Mouse (Mus musculus): ENCODE data around the gene Il13ra1. TPM values are rescaled to one million over a fixed set of nuclear protein-coding genes. Genes with fewer than 3 reads are reported as not detected.

The Il13ra1 gene
- polyA plus RNA-seq (2012; rRNA removed): 9.2 and 9.5 TPM in 2 replicates

DNA sequence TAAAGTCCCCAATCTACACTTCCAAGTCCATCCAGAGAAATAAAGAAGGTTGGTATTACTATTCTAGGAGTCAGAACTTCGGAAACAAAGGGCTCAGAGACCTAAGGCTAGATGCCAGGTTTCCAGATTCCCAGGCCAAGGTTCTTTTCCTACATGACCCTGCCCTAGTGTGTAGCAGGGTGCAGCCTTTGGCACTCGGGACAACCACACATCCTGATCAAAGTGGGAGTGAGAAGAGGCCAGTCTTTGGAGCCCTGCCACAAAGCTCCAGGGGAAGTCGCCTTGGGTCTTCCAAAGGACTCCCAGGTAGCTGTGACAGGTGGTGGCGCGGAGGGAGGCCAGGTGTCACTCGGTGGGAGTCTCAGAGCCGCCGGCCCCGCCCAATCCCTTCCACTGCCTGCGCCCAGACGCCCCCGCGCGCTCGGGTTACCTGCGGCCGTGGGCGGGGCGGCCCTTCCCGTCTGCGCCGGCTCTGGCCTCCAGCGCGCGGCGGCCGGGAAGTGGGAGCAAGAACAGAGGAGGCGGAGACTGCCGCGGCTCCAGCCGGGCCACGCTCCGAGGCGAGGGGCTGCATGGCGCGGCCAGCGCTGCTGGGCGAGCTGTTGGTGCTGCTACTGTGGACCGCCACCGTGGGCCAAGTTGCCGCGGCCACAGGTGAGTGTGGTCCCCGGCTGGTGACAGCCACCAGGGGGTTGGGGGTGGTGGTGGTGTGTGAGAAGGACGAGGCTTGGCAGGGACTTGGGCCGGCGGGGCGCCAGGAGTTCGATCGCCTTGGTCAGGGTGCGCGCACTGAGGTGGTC, at the start of gene Il13ra1:
Il13ra1 (plus strand) TSS at position 489 of the 800 bp plus-strand sequence.
- DNase-seq (ENCODE audit: low spot score): peak; percentile 36

DNA sequence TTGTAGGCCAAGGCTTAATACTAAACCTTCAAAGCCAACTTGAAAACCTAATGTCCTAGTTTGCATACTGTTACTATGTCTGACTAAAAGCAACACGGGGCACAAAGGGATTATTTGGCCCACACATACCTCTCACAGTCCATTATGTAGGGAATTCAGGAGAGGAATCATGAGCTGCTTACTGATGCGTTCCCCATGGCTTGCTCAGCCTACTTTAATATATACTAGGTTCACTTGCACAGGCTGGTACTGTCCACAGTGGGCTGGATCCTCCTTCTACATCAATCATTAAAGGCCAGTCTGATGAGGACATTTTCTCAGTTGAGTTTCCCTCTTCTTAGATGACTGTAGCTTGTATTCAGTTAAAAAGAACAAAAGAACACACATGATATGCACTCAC, 37.9 kb upstream of the Il13ra1 start:
- no peak for DNase-seq (ENCODE audit: low spot score)

DNA sequence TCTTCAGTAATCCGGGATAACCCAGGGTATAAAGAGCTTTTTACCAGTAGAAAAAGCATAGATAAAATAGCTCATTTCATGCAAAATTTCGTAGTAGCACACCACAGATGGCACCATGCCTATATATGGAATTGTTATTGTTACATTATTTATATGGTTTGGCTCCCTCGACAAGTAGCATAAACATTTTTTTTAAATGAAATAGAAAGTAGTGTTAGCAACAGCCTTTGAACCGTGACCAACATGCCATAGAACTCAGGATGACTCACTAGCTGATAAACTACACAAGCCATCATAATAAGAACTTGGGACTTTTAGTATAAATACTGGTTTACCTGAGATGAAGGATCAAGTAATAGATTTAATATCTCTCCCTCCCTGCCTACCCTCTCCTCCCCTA, 34.7 kb upstream of the Il13ra1 start:
- no peak for DNase-seq (ENCODE audit: low spot score)

DNA sequence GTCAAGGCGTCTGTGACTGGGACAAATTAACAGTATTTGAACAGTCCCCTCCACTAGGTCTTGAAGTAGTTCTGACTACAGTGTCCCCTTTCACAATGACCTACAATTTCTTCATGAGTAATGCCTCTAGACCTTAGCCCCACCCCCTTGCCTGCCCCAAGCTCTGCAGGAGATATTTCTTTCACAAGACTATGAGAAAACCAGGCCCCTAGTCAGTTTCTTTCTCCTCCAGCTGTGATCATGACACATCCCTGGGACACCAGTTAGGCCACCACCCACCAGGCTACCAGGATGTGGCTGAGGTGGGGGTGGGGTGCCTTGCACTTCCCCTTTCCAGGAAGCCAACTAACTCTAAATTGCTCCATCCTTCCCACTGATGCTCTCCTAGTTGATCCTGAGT, 29.0 kb upstream of the Il13ra1 start:
- DNase-seq (ENCODE audit: low spot score): no peak

DNA sequence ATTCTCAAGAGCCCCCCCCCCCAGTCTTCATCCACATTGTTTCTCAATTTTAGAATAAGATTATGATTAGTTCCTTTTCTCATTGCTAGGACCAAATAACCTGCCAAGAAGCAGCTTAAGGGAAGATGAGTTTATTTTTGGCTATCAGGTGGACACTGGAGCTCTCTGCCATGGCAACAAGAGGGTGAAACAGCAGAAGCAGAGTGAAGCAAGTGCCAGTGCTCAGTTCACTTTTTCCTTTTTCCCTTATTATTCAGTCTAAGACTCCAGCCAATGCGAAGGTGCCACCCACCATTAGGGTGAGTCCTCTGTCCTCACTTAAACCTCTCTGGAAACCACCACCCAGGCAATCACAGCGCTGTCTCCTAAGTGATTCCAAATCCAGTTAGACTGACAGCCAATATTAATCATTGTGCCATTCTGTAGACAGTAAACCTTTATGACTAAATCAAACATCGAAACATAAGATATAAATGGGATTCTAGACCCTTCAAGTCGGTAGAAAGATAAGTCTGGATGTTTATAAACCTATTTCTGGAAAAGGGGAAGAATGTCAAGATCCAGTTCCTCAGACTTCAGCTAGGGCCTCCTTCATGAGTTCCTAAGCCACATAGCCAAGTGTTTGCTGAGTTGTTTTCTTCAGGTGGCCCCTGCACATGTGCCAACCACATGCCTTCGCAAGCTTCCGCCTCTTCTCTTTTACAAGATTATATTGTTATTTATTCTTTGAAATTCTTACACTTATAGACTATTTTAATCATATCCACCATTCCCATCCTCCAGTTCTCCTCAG, 23.2 kb upstream of the Il13ra1 start:
- no peak for DNase-seq (ENCODE audit: low spot score)

DNA sequence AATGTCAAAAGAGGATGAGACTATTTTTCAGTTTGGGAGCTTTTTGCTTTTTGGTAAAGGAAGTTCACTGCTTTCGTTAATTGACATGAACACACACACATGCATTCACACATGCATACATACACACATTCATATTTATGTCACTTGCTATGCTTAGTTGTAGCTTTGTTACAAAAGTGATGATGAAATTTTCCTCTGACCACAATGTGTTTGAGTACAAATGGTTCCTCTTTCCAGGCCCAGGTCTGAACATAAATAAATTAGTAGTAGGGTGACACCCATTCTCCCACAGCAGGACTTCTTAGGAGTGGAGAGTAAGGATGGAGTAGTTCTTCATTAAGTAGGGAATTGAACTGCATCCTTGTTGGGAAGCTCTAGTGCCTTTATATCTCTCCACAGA, 11.0 kb upstream of the Il13ra1 start:
- DNase-seq (ENCODE audit: low spot score): no peak

DNA sequence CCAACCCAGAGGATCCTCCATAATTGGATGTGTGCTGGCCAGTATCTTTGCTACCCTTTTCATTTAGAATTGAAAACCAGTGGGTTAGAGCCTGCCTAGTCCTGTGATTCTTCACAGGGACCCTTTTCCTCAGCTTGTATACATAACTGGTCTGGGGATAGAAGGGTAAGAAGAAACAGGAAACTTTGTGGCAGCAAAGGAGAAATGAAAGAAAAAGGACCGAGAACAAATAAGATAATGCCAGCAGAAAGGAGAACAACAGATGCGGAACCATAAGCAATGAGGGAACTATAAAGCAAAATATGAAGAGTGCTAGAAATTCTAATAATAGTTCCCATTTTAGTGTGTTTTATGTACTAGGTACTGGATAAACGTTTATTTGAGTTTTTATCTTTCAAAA, 10.6 kb upstream of the Il13ra1 start:
- DNase-seq (ENCODE audit: low spot score): no peak

DNA sequence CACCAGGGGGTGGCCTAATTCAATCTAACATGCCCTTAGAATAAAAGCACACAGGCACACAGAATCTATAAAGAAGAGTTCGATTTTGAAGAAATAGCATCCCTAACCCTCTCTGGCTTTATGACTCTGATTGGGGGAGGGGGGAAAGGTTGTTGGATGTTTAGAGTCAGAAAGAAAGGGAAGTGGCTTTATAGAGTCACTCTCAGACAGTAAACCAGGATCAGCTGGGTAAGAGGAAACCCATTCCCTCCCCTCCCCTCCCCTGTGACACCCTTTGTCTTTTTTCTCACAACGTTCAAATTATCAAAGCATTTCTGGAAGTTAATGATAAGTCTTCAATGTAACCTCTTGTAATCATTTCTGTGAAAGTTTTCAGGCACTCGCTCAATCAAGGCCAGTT, 3.3 kb upstream of the Il13ra1 start:
- no peak for DNase-seq (ENCODE audit: low spot score)

DNA sequence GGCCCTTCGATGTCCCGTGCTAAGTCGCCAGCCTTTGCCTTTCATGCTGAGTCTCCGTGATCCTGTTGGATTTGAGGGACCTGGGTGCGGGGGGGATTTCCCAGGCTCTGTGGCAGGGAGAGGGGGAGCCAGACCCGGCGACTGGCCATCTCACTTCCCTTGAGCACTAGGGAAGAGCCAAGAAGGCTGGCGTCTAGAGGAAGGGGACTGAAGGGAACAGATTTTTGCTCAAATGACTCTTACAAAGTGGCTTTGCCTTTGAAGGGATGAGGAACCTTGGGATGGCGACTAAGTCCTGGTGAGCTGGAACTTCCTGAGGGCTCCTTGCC, 476 bp downstream of the Il13ra1 start:
- no peak for DNase-seq (ENCODE audit: low spot score)

DNA sequence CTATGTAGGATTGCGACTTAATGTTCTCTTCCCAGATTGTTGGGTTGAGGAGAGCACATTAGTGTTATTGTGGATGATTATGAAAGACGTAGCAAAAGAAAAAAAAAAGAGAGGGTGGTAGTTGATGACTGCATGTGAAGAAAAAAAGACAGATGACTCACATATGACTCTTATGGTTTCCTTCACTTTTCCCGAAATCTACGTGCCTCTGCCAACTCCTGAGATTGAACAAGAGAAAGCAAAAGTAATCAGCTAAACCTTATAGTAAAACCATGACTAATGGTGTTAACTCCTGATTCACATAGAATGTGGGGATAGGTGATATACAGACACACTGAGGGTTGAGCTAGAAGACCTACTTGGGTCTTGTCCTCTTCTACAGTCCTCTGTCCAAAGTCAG, 3.3 kb downstream of the Il13ra1 start:
- no peak for DNase-seq (ENCODE audit: low spot score)

DNA sequence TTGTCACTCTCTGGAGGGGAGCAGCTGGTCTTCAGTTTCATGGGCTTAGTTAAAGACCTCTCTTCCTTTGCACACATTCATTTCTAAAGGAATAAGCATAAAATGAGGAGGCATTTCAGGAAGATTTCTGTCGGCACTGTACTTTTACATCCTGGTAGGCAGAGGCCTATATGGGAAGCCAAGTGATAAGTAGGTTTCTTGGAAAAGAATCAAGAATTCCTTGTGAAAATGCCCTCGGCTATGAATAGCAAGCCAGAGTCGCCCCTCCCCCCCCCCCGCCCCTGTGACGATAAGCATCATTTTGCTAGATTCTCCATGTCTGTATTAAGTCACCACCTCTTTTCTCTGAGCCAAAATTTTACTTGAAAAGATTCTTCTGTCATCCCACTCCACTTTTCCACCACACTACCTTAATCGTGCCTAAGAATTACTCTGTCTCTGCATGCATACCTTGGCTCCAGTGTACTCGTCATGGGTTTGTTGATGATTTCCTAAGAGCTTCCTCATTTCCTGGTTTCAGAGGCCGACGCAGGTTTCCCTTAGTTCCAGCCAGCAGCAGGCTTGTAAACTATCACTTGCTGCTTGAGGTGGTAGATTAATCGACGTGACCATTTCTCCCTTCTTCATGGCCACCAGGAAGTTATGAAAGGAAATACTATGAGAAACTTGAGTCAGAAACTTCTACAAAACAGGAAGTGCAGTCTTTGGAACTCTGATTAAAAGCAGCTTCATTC, 17.3 kb downstream of the Il13ra1 start:
- no peak for DNase-seq (ENCODE audit: low spot score)

DNA sequence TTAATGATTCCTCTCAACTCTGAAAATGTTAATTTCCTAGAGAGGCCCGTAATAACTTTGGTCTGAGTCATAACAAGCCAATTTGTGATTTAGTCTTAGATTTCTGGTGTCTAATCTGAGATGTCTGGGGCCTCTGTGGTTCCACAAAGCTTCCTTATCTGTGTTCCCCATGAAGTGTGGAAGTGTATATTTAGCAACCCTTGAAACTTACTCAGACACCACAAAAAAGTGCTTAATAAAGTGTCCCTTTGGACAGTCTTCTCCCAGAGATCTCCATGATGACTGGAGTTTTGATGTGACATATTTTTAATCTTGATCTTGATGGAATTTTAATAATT, 17.8 kb downstream of the Il13ra1 start:
- DNase-seq (ENCODE audit: low spot score): no peak

DNA sequence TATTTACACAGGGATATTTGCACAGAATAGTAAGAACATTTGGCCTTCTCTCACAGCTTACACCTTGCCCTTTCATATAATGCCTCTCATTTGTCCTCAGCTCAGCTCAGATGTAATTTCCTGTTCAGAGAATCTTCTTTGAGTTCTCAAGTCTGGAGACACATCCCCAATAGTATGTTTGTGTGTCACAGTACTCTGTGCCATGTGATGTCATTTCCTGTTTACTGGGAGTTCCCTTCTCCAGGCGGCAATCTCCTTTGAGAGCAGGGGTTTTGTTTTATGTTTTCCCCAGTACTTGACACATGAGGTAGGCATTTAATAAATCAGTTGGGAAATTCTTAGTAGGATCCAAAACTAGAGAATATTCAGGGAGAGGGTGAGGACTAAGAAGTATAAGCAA, 24.4 kb downstream of the Il13ra1 start:
- DNase-seq (ENCODE audit: low spot score): no peak

DNA sequence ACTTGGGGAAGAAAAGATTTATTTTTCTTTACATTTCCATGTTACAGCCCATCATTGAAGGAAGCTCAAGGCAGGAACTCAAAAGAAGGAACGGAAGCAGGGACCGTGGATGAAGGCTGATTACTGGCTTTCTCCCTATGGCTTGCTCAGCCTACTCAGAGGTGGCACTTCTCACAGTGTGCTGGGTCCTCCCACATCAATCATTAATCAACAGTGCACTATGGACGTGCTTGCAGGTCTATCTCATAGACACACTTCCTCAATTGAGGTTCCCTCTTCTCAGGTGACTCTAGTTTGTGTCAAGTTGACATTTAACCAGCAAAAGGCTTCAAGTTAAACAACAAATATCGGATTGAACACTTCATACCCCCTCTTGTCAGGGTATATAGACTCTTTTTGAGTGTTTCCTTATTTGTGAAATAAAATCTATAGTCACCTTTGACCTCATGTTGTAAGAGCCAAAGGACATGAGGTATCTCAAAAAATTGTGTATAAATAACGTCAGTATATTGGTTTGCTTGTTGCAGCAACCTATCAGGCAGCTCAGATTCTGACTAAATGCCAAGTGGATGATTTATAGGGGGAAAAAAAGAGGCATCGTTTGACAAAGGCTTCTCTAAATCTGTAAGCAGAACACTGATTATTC, 30.2 kb downstream of the Il13ra1 start:
- DNase-seq (ENCODE audit: low spot score): no peak

DNA sequence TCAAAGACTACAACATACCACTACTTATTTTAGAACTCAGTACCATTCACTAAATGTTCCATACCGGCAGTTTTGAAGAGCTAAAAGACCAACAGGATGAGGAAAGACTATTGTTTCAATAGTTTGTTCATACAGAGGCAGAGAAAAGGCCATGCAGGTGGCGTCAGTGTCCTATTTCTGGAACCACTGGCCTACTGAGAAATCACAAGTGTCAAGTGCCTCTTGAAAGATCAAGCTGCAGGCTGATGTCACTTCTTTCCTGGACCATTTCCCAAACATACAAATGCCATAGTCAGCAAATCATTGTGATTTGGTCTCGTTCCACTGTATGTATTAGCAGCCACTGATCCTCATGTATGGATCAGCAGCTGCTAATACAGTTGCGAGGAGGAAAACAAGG, 34.8 kb downstream of the Il13ra1 start:
- DNase-seq (ENCODE audit: low spot score): no peak

DNA sequence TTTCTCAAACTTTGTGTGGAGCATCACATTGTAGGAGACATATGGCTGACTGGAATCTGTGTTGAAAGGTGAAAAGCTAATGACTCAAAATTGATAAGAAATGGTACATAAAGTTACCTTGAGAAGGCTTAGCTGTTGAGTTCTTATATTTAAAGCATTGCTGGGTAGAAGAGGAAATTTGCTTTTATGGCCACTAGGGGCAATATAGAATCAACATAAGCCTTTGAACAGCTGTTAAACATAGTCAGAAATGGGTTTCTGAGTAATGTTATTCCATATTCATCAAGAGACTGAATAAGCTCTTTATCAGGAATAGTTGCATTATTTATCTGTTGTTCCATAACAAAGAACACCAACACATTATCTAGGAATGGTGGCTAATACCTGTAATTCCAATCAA, 38.2 kb downstream of the Il13ra1 start:
- DNase-seq (ENCODE audit: low spot score): no peak

DNA sequence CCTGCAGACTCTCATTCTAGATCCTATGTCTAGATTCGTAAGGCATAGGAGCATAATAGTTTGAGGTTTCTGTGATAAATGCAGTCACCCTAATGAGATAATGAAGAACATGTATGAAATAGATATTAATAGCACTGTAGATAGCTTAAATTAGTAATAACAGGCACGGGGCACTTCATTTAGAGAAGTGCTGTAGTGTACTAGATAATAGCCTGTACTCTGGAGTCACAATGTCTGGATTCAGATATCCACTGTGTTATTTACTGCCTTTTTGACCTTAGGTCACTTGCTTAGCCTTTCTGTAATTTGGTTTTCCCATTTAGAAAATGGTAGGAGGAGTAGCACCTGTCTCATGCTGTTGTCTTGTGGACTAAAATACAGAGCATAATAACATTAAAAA, 44.8 kb downstream of the Il13ra1 start:
- DNase-seq (ENCODE audit: low spot score): no peak

DNA sequence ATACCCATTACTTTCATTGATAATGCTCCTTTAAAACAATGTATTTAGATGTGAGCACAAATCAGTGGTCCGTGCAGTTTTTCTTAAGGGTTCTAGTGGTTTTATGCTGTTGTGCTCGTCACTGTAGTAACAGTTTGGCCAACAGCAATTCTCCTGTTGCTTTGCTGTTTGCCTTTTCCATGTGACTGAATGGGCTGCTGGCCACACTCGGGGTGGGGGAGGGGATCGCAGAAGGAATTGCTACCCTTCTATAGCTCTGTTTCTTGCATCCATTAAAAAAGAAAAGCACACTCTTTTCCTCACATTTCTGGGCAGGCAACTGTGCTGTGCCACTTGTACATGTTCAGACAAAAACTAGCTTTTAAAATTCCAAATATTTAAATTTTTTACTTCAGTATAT, 49.7 kb downstream of the Il13ra1 start:
- no peak for DNase-seq (ENCODE audit: low spot score)

DNA sequence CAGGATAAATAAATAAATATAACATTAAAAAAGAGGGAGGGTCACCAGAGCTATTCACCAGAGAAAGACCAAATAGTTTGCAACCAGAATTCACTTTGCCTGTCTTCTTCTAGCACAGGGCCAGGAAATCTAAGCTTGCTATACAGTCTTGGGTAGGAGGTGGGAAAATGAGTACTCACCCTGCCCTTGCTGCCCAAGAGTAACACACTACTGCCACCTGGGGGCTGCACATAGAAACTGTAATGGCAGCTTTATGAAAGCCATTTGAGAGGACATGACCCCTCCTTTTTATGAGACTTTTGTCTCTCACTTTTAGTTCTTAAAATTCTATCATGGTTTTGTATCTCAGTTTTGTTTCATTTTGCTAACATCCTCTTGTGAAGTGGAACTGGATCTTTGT, 71.7 kb downstream of the Il13ra1 start:
- DNase-seq (ENCODE audit: low spot score): no peak

DNA sequence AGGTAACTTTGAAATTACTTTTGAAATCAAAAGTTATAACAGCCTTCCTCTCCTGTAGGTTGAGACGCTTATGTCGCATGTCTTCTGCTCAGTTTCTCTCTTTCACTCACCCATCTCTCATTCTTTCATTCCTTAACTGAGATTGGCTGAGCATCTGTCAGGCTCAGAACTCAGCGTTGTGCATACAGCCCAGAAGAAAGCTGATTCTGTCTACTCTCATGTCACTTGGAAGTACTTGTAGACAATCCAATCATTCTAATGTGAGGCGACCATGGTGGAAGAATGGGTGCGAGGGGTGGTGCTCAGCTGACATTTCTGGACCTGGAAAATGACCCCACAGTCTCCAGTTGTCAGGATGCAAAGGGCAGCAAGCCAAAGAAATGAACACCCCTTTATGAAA, 74.1 kb downstream of the Il13ra1 start:
- DNase-seq (ENCODE audit: low spot score): no peak

DNA sequence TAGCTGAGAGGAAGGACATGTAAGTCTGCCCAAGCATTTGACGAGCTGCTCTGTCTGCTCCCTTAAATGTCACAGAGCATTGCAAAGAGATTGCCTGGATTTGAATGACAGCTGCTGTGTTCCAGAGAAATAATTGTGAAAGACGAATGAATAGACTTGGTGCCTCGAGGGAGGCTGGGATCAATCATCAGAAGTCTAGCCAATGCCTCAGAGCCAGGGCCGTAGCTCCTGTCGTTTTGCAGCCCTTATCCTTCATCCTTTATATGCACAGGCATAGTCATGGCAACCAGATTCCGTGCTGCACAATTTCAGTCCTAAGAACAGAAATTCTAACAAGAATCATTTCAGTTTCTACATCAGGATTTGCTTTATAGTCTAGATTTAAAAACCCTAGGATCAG, 74.5 kb downstream of the Il13ra1 start:
- DNase-seq (ENCODE audit: low spot score): no peak

DNA sequence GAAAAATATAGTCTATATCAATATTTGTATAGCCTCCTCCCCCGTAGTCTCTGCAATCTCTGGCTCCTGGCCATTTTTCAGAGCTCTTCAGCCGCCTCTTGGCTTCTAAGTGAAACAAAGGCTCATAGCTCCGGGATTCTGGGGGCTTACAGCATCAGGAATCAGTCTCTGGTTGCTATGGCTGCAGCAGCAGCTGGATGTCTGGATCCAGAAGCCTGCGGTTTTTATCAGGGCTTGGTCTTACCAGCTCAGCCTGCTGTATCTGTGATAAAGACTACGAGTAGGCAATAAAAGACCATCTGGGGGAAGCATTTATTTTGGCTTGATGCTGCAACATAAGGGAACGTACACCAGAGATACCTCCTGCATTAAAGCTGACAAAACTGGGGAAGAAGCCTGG, 82.0 kb downstream of the Il13ra1 start:
- DNase-seq (ENCODE audit: low spot score): no peak

All from urinary bladder, adult 2 months (tissue).